Mouse (Mus musculus) thymus, postnatal 4 days (tissue): ENCODE measurements around the gene Zpr1.

Experiments used
- DNase-seq: peaks from one replicate; pipeline ENCODE4 v3.0.0; 2021

The Zpr1 gene

GRCm38 (mm10) chr9:46272677-46273454 lies at the start of gene Zpr1:
TSS of gene Zpr1 (plus strand) at chr9:46273064.
- peak; percentile 89 for DNase-seq

- DNase-seq = no peak
Measured at GRCm38 (mm10) chr9:46223090-46223489, 49.8 kb upstream of the Zpr1 start.

- DNase-seq = no peak
Measured at GRCm38 (mm10) chr9:46224101-46224500, 48.8 kb upstream of the Zpr1 start.

- DNase-seq = no peak
Measured at GRCm38 (mm10) chr9:46224945-46225660, 47.8 kb upstream of the Zpr1 start.

GRCm38 (mm10) chr9:46227064-46227614 lies 45.7 kb upstream of the Zpr1 start:
- no peak for DNase-seq

GRCm38 (mm10) chr9:46228491-46228890 lies 44.4 kb upstream of the Zpr1 start, which contains the start of gene Apoa1:
TSS of gene Apoa1 (plus strand) at chr9:46228580.
- DNase-seq = no peak

GRCm38 (mm10) chr9:46229573-46230449 lies 43.1 kb upstream of the Zpr1 start:
- peak; percentile 81 for DNase-seq

GRCm38 (mm10) chr9:46230450-46230975 lies 42.4 kb upstream of the Zpr1 start:
- no peak for DNase-seq

- no peak for DNase-seq
Measured at GRCm38 (mm10) chr9:46235196-46235595, 37.7 kb upstream of the Zpr1 start.

GRCm38 (mm10) chr9:46235596-46235648 lies 37.4 kb upstream of the Zpr1 start, which contains the start of gene Apoc3:
TSS of gene Apoc3 (minus strand) at chr9:46235636.
- no peak for DNase-seq

- no peak for DNase-seq
Measured at GRCm38 (mm10) chr9:46235649-46236048, 37.2 kb upstream of the Zpr1 start.

- DNase-seq = no peak
Measured at GRCm38 (mm10) chr9:46238850-46239249, 34.0 kb upstream of the Zpr1 start.

GRCm38 (mm10) chr9:46240526-46241153 lies 32.2 kb upstream of the Zpr1 start, which contains the start of gene Apoa4:
TSS of gene Apoa4 (plus strand) at chr9:46240696.
- no peak for DNase-seq

GRCm38 (mm10) chr9:46241818-46242217 lies 31.0 kb upstream of the Zpr1 start:
- no peak for DNase-seq

- no peak for DNase-seq
Measured at GRCm38 (mm10) chr9:46243122-46243521, 29.7 kb upstream of the Zpr1 start.

GRCm38 (mm10) chr9:46243584-46243983 lies 29.3 kb upstream of the Zpr1 start:
- no peak for DNase-seq

GRCm38 (mm10) chr9:46246752-46247324 lies 26.0 kb upstream of the Zpr1 start:
- peak; percentile 60 for DNase-seq

- no peak for DNase-seq
Measured at GRCm38 (mm10) chr9:46256177-46256576, 16.7 kb upstream of the Zpr1 start.

- DNase-seq = no peak
Measured at GRCm38 (mm10) chr9:46256658-46257385, 16.0 kb upstream of the Zpr1 start.

- DNase-seq = no peak
Measured at GRCm38 (mm10) chr9:46257546-46257945, 15.3 kb upstream of the Zpr1 start.

GRCm38 (mm10) chr9:46259111-46259510 lies 13.8 kb upstream of the Zpr1 start:
- DNase-seq = no peak

- no peak for DNase-seq
Measured at GRCm38 (mm10) chr9:46261131-46261530, 11.7 kb upstream of the Zpr1 start.
